Mouse (Mus musculus): ENCODE measurements around the gene Ugt1a2.

DNA sequence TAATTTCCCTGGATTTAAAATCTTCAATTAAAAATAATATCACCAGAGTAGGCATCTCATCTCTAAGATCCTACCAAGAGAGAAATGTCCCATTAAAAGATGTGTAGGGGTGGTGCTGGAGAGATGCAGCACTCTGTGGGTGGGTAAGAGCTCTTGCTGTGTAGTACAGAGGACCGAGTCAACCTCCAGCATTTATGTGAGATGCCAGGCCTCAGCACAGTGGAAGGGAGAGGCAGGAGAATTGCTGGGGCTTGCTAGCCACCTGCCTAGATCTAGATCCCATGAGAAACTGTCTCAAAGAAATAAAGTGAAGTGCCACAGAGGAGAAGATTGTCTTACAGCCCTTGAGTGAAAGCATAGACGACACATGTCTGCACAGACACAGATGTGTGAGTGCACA is 16.1 kb downstream of the Ugt1a2 start:
- TF ChIP-seq CTCF (IDR thresholded peaks at IDR 0.05; ENCODE audit: low read depth, low read length) (no peak), POLR2A (IDR thresholded peaks at IDR 0.05; ENCODE audit: extremely low read depth, insufficient read depth, low read length) (no peak)

Measured in liver, adult 2 months (tissue).